Mouse (Mus musculus) heart, adult 11 months (tissue): ENCODE measurements around the gene Mrpl23.

Experiments
- DNase-seq: peaks from one replicate; pipeline ENCODE4 v3.0.0; 2022

The Mrpl23 gene

DNA sequence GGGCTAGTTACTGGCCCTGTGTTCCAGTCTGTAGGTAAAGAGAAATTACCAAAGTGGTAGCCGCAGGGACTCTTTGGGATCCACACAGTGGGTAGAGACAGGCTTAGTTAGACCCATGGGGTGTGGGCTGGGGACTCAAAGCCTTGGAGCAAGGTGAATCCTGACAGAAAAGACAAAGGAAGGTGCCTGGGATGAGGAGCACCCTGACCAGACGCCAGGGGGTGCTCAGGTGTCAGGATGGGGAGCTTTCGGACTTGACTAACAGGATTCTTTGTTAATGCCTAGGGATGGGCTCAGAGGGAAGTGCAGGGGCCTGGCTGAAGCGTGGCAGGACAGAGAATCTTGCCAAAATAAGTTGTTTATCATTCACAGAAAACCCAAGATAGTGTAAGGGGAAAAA is 10.1 kb upstream of the Mrpl23 start:
- peak; percentile 89 for DNase-seq

DNA sequence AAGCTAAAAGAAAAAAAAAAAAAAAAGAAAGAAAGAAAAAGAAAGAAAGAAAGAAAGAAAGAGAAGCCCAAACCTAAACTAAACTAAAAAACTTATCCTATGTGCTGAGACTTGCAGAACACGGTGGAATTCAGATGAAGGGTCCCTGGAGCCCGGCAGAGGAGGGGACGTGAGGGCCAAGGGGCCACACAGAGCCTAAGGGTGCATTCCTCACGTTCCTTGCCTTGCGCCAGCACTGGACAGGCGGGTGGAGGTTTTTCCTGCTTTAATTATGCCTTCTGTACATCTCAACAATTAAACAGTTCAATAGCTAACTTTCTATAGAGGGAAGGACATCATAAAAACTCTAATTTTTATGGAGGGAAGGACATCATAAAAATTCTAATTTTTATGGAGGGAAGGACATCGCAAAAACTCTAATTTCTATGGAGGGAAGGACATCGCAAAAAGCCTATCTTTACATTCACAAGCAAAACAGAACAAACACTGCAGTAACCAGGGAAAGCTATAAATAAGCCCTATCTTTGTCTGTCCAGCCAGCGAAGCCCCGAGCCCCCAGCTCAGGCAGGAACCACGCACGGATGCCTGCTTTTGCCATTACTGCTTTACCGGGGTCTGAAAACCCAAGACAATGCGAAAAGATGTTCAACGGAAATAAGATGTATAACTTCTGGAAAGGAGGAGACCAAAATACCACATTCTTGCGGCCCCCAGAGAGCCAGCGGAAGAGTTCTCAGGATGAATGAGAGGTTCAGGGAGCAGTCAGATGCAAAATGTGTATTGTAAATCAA is 9.1 kb upstream of the Mrpl23 start:
- DNase-seq = peak; percentile 88

DNA sequence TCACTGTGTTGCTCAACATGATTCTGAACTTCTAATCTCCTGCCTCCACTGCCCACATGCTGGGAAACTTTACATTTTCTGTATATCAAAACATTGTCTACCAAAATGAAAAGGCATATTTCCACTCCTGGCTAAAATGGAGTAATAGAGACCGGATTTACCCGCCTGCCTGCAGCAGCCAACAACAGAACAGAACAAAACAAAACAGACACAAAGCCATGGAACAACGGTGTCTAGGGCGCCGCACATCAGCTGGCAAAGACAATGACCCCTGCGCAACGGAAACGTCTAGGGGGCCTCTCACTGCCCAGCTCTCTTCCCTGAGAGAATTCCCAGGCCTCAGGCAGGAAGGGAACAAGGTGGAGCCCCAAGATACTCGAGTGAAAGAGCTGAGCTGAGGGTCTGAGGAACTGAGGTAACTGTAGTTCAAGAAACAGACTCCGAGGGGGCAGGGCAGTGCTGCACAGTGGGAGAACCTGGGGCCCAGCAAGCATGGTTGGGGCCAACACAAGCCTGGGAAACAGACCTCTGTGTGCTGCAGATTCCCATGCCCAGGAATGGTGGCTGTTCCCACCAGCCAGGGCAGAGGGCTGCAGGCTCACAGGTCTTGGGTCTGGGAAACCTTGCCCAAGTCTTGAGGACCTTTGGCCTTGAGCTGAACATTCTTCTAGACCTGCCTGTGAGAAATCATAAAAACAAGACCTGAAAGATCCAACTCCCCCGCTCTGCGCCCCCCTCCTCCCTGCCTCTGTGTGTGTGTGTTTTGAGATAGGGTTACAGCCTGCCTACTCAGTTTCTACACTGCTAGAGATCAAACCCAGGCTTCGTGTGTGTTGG is 6.9 kb upstream of the Mrpl23 start:
- DNase-seq = peak; percentile 96

DNA sequence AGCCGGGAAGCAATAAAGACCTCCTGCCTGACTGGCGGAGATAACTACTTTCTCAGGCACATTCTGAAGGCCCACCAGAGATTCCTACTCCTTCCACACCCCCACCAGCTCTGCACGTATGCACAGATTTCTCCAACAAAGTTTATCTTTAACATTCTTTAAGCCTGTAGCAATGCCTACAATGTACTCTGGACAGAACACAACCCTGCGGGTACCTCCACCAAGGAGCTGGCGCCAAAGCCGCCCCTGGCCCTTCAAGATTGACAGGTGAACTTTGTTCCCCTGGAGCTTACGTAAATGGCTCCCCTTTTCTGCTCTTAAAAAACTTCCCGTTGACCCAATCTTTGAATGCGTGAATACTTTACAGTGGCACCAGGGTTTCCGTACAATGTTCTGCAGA is 3.1 kb upstream of the Mrpl23 start:
- DNase-seq = no peak

DNA sequence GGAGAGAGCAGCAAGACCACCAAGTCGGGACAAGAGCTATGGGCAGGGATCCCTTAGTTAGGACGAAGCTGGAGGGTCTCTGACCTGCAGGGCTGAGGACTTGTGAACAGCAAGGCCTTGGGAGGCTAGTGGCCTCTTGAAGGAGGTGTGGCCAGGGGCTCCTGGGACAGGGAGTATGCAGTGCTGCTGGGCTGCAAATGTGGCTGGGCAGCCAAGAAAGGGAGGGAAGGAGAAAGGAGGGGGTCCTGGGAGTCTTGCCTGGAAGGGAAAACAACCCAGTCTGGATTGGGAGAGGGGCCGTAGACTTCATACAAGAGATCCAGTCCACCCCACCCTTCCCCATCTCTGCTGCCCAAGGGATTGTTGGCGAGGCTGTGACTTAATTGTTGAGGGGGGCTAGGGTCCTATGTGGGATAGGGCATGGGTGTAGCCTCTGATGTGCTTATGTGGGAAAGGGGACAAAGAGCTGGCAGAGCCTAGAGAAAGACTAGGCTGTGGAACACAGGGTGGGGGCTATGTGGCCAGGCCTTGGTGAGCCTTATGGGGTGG is 439 bp upstream of the Mrpl23 start:
- DNase-seq = peak; percentile 93

DNA sequence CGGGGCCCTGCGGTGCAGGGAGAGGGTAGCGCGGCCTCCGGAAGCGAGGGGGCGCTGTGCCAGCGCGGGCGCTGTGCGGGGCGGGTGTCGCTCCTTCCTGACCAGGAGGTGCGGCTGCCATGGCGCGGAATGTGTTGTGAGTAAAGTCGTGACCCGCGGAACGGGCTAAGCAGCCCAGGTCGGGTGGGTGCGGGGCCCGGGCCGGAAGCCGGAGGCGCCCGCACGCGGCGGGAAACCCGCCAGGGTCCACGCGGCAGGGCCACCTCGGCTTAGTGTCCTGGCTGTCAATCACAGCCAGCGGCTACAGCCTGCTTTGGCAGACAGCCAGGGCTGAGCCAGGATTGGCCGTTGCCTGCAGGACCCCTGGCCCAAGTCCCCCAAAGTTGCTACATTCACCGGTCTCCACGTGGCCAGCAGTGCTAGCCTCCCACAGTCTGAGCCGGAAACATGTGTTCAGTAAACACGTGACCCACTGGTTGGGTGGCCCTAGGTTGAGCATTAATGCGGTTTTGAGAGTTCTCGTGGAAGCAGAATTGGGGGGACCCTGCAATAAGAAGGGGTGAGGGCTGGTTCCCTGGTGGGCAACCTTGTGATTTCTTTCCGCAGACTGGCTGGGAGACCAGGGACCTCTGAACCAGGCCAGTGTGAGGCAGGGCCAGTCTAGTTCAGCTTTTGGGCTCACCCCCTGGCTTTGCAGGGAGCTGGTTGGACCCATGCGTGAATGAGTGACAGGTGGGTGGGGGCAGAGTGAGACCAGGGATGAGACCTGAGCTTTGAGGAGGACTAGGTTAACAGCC is 771 bp downstream of the Mrpl23 start:
- DNase-seq = peak; percentile 98

DNA sequence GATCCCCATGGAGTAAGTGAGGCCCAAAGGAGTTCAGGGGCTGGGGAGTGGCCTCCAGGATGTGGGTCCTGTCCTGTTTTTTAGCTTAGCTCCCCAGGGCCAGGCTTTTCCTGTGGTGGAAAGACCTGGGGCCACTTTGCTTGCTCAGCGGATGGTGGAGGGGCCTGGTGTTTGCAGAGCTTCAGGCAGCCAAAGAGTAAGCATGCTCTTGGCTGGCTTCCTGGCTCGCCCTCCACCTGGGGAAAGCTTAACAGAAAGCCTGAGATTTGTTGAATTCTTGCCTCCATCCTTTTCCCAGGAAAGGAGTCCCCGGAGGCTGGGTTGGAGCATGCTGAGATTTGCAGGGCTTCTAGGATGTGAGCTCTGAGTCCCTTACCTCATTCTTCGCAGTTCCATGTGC is 2.6 kb downstream of the Mrpl23 start:
- DNase-seq = no peak

DNA sequence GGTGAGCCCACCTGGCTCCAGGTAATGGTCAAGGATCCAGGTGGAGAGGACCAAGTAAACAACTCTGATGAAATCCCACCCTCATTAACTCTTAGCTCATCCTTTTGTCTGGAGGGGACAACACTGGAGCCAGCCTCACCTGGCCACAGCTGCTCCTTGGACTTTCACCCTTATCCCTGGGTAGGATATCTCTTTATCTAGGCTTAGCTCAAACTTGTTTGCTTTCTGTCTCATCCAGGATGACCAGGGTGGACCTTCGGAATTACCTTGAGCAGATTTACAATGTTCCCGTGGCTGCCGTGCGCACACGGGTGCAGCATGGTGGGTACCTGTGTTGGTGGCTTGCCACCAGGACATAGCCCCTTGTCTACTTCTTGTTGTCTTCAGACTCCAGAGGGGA is 3.3 kb downstream of the Mrpl23 start:
- DNase-seq = no peak

DNA sequence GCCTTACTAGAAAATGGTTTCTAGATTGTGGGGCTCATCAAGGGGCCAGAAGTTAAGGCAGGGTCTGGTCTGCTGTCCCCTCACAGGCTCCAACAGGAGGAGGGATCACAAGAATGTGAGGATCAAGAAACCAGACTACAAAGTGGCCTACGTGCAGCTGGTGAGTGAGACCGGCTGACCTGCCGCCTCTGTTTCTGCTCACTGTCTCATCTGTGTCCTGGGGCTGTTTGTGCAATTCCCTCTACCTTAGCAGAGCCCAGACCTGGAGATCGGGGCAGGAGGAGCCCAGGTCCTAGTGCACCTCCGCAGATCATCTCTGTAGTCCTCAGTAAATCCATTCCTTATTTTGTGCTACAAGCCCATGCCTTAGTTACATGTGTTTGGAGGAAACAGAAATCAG is 4.7 kb downstream of the Mrpl23 start:
- DNase-seq = no peak

DNA sequence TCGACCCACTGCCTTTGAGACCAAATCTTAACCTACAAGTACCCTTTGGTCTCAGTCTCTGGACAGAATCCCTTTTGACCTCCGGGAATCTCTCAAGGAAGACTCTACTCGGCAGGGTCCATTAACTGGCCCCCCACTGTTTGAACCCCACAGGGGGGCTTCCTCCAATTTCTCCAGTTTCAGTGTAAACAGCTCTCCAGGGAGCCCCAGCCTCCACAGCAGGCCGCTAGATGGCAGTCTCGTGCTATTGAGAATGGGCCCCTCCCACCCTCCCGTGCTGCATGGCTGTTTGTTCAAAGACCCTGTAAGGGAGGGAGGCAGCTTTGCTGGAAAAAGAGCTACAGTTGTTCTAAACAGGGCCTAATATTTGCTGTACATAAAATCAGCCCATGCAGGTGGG is 5.4 kb downstream of the Mrpl23 start:
- DNase-seq = peak; percentile 92

DNA sequence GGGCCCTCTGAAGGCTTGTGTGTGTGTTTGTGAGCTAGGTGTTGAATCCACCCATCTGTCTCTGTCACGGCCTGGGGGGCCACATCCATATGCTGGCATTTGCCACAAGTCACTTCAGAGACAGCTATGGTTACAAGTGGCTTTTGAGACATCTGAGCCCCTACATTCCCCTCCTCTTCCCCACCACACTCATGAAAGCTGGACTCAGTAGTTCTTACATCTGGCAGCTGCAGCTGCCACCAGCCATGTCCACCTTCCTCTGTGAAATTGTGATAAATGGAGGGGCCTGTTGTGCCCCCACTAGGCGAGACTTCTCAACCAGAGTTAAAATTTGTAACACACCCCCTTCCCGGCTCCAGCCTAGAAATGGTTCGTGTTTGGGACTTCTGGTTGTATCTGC is 5.8 kb downstream of the Mrpl23 start:
- no peak for DNase-seq

DNA sequence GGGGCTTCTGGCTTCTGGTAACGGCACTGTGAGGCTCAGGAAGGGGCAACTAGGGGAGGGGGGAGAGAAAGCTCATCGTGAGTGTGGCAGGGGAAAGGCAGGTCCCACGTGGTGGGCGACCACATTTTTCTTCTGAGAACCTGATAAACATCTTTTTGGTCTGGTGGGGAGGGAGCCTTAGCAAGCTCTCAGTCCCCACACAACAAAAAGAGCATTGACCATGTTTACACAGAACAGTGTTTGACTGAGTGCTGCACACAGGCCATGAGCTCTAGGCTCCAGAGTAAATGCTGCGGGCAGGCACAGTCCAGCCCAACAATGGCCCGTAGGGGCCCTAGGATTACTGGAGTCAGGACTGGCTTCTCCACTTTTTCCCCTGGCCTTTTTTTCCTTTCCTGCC is 6.3 kb downstream of the Mrpl23 start:
- no peak for DNase-seq

DNA sequence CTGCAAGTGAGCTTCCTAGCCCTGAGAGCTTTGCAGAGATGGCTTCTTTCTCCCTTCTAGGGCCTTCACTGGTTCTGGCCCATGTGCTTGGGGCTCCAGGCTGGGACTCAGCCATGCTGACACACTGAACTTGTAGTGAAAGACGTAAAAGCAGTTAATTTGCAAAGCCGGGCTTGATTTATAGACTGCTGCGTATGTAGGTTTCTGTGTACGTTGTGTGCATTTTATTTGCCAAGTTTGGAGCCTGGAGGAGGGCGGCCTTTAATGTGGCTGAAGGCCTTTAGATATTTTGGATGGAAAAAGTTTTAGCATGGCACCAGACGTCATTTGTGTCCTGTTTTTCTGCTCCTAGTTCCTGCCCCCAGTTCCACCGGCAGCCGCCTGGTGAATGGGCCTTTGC is 7.3 kb downstream of the Mrpl23 start:
- DNase-seq = no peak

DNA sequence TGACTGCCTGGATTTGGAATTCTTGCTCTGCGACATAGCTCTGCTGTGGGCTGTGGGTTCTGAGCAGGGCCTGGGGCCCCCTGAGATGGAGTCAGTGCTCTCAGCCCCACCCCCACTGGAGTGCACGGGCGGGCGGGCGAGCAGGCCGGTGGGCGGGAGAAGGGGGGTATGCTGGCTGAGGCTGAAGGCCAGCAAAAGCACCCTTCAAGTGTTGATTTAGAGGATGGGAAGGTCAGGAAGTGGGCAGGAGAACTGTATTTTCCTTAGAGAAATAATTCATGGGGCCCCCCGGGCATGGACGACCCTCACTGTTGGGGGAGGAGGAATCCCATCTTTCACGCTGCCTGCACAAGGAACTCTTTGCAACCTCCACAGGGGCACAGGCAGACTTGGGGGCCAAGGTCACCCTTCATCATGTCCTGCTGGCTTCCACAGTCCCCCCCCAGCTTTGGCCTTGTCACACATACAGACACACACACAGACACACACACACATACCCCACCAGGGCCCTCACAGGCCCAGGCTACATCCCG is 10.4 kb downstream of the Mrpl23 start:
- no peak for DNase-seq

DNA sequence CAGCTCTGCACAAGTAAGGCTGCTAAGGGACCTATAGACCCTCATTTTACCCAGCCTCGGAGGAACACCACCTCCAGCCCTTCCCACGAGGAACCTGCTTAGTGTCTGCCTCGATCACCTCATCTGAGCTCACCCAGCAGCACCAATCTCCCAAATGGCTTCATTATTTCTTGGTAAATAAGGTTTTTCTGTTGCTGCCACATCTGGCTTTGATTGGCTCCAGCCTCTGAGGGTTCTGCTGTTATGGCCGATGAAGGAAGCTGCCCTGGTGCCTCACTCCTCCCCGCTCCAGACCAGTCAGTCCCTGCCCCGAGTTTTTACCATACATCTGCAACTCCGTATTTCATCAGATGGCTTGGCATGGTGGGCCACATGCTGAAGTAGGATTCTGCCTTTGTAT is 13.5 kb downstream of the Mrpl23 start:
- no peak for DNase-seq

DNA sequence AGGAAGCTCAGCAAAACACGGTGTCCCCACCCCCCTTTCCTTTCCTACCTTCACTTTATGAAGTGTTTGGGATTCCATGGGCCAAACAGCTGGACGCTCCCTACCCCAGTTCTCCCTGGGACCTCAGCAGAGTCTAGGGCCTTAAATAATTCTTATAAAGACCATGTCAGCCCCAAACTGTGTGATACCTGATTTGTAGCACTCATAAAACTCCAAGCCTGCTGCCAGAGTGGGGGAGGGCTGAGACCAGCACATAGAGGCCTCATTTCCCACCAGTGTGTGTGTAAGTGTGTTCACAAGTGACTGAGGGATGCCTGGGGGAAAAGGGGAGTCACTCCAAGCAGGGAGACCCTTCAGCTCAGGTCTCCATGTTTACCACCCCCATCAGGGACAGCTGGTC is 15.4 kb downstream of the Mrpl23 start:
- DNase-seq = no peak

DNA sequence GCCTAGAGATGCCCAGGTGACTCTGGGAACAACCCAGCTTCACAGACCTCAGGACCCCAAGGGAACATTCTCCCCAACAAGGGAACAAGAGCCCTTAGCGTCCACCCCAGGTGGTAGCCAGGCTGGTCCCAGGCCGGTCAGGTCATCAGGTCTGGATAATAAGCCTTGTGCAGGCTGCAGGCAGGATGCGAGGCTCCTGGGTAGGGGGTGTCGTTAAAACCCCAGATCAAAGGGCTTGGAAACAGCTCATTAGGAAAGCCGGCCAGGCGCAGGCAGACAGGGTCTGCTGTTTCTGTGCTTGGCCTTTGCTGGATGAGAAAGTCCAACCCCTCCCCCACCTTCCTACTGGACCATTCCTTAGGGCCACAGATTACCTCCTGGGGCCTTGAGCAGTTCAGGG is 16.2 kb downstream of the Mrpl23 start:
- peak; percentile 89 for DNase-seq

DNA sequence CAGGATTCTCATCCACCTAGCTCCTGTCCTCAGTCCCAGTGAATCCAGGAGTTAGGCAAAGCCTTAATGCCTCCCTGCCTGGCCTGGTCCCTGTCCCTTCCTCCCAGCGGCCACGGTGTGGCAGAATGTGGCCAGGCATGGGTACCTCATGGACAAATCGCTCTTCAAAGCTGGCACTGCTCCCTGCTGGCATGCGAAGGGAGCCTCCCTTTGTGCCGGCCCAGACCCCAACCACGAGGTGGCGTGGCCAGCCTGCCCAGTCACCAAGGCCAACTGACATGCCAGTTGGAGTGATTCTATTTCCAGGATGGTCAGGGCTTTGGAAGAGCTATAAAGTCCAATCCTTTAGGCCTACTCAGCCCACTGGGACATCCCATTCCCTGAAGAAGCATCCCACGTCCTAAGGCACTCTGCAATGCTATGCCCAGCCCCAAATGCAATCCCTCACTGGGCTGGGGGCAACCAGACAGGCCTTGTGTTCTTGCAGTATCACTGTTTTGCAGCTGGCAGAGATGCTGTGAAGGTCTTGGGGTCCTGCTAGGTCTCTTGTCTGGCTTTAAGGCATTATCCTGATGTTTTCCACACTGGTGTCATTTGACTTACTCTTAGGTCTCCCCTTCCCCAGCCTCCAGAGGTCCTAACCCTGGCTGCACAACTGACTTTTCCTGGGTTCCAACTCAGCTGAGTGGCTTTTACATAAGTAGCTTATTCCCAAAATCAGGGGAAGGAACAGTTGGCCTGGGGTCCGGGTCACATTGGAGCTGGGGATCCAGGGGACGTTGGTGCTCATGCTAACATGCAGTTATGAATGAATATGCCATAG is 17.7 kb downstream of the Mrpl23 start:
- peak; percentile 97 for DNase-seq

DNA sequence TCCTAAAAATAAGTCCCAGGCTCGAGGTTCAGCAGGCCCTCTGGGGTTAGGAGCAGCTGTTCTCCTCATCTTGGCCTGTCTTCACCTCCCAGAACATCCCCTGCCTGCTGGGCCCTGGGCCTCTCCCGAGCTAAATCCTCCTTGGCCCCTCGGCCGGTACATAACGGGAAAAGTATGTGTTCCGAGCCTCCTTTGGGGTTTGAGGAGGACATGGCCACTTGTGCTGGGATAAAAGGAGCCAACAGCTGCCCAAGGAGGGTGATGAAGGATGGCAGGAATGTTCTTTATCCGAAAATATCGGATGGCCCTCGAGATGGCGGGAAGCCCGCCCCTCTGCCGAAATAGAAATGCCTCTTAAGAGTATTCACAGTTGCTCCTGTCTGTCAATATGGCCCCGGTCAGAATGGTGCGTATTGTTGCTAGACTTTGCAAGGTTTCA is 18.5 kb downstream of the Mrpl23 start:
- peak; percentile 97 for DNase-seq

DNA sequence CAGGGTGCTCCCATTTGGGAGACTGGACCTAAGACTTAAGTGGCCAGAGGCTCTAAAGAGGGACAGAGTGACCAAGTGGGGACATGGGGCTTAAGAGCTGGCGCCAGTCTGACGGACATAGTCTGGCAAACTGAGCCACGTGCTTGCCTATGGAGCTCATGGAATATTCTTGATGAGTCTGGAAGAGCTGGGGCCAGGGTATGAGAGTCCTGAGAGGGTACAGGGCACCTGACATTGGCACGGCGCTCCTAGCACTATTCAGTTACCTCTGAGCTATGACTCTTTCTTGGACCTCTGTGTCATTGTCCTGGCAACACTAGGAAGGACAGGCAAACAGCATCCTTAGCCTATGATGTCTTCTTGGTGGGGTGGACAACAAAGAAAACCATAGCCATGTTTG is 19.2 kb downstream of the Mrpl23 start:
- no peak for DNase-seq

DNA sequence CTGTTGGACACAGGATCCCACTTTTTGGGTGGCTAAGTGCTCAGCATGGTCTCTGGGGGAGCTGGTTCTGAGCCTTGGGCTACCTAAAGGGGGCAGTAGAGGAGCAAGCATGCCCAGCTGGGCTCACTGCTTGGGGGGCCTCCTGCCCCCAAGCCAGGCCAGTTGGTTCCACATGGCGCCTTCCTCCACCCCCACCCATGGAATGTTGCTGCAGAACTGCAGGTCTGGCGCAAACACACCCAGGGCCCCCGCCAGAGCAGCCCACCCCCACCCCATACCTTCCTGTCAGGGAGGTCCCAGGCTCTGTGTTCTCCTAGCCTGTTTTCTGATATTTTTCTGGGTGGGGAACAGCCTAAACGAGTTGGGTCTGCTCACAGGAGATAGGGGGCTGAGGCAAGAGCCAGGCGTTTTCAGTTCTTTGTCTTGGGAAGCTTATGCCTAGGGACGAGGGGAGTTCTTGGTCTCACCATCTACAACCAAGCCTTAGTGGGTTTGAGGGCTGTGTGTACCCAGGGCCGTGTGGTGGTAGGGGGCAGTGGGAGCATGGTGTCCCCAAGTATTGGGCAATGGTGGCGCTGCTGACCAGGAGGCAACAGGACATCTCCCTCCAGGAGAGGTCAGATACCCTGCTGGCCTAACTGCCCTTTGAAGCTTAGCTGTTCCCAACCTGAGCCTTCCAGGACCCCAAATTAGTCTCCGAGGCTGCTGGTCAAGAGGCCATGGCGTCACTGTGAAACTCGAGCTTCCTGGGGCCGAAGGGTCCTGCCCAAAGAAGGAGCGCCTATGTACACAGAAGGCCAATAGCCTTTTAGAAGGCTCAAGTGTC is 20.3 kb downstream of the Mrpl23 start:
- DNase-seq = no peak
